Mouse (Mus musculus): ENCODE data around the gene Trim61. TPM values are rescaled to one million over a fixed set of nuclear protein-coding genes. Genes with fewer than 3 reads are reported as not detected.

The Trim61 gene
- polyA plus RNA-seq, 1 experiment from 2014 or later, result 0.15 TPM

DNA sequence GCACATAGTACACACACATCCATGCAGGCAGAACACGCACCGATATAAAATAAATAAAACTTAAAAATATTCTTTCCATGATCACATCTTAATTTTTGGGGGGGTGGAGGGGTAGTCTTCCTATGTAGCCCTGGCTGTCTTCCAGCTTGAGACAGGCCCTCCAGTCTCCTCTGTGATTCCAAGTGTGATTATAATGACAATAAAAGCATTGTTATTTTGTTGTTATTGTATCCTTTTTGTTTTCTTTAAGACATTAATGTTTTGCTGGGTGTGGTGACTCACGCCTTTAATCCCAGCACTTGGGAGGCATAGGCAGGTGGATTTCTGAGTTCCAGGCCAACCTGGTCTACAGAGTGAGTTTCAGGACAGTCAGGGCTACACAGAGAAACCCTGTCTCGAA, 29.5 kb upstream of the Trim61 start:
- no peak overlapping the region for H3K27ac ChIP-seq (ENCODE audit: low read depth, low read length)
- no peaks in the 10 kb centered on the region for H3K9me3 ChIP-seq (ENCODE audit: control insufficient read depth, low read length)
- 81% methylated on average over 4 of the region's 4 CpGs for WGBS
- DNase-seq (ENCODE audit: low spot score), result no peak
- H3K9ac ChIP-seq (ENCODE audit: low read depth, low read length), result no peak overlapping the region
- no peaks in the 10 kb centered on the region for H3K36me3 ChIP-seq (ENCODE audit: control insufficient read depth, insufficient read depth, low read length)
- ATAC-seq (replicated peaks; ENCODE audit: low FRiP score), result no peak
- no peak overlapping the region for H3K4me2 ChIP-seq
- no peak overlapping the region for H3K4me3 ChIP-seq (ENCODE audit: low read depth, low read length)
- H3K27me3 ChIP-seq (replicated peaks; ENCODE audit: control insufficient read depth, insufficient read depth, low read length), result no peaks in the 10 kb centered on the region
- H3K4me1 ChIP-seq (replicated peaks; ENCODE audit: control insufficient read depth, insufficient read depth, low read length), result no peaks in the 10 kb centered on the region

DNA sequence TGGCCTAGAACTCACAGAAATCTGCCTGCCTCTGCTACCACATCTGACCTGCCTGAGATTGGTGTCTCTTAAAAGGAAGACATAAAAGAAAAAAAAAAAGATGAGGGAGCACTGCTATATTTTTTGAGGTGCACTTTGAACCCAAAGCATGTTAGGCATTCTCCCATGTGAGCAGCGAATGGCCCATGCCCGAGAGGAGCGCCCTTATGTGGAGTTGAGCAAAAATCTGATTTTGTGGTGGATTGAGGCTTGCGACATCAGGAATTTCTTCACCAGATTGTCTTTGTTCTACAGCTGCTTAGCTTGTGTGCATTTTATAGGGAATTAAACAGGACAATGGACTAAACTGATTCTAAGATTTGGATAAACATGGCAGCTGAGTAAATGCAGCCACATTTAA, 28.9 kb upstream of the Trim61 start:
- H3K4me2 ChIP-seq, result no peak overlapping the region
- no peaks in the 10 kb centered on the region for H3K36me3 ChIP-seq (ENCODE audit: control insufficient read depth, insufficient read depth, low read length)
- no peaks in the 10 kb centered on the region for H3K9me3 ChIP-seq (ENCODE audit: control insufficient read depth, low read length)
- H3K4me3 ChIP-seq (ENCODE audit: low read depth, low read length), result no peak overlapping the region
- ATAC-seq (replicated peaks; ENCODE audit: low FRiP score) (no peak), DNase-seq (ENCODE audit: low spot score) (no peak)
- 88% methylated on average over 4 of the region's 4 CpGs for WGBS
- H3K27me3 ChIP-seq (replicated peaks; ENCODE audit: control insufficient read depth, insufficient read depth, low read length), result no peaks in the 10 kb centered on the region
- no peaks in the 10 kb centered on the region for H3K4me1 ChIP-seq (replicated peaks; ENCODE audit: control insufficient read depth, insufficient read depth, low read length)
- H3K9ac ChIP-seq (ENCODE audit: low read depth, low read length), result no peak overlapping the region
- H3K27ac ChIP-seq (ENCODE audit: low read depth, low read length), result no peak overlapping the region

DNA sequence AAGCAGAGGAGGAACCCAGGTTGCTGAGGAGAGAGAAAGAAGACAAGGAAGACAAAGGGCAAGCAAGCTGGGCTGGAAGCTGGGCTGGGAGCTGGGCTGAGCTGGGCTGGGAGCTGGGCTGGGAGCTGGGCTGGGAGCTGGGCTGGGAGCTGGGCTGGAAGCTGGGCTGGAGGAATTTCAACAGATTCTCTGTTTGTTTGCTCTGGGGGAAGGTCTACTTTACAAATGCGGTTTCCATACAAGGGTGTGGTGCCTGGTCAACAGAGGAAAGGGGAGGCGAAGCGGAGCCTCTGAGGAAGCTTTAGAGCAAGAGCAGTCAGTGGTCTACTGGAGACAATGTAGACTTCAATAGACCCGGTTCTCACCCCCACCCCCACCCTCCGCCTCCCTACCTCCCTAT, 28.2 kb upstream of the Trim61 start:
- no peaks in the 10 kb centered on the region for H3K4me1 ChIP-seq (replicated peaks; ENCODE audit: control insufficient read depth, insufficient read depth, low read length)
- DNase-seq (ENCODE audit: low spot score), result no peak
- no peaks in the 10 kb centered on the region for H3K27me3 ChIP-seq (replicated peaks; ENCODE audit: control insufficient read depth, insufficient read depth, low read length)
- H3K4me3 ChIP-seq (ENCODE audit: low read depth, low read length), result no peak overlapping the region
- H3K9ac ChIP-seq (ENCODE audit: low read depth, low read length), result no peak overlapping the region
- H3K36me3 ChIP-seq (ENCODE audit: control insufficient read depth, insufficient read depth, low read length), result no peaks in the 10 kb centered on the region
- WGBS, result 31% methylated on average over 5 of the region's 5 CpGs
- no peaks in the 10 kb centered on the region for H3K9me3 ChIP-seq (ENCODE audit: control insufficient read depth, low read length)
- H3K4me2 ChIP-seq, result peak overlapping the region; percentile 21; the same call in 1 of the 2 replicates
- H3K27ac ChIP-seq (ENCODE audit: low read depth, low read length), result peak overlapping the region; percentile 28; the same call in 1 of the 2 replicates
- peak; percentile 49; the same call in 1 of the 2 replicates for ATAC-seq (replicated peaks; ENCODE audit: low FRiP score)

DNA sequence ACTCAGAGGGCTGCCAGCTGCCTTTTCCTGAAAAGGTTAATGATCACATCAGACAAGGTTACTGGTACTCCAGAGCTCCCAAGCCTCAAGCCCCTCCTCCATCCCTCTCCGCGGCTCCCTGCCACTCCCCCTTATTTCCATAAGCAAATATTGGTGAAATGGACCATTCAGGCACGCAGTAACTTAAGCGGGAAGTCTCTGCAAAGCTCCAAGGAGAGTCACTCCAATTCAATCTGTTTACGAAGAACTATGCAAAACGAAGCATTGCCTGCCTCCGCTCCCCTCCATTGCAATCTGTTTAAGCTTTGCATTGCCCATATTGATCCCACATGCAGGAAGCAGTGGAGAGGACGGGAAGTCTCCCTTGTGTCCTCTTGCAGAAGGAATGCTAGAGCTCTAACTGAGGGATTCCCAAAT, 18.8 kb upstream of the Trim61 start, which contains the start of gene Apela:
Gene Apela (minus strand): TSS at position 220 of the 417 bp plus-strand sequence.
- 2% methylated on average over 8 of the region's 8 CpGs for WGBS
- Histone ChIP-seq H3K27me3 (replicated peaks; ENCODE audit: control insufficient read depth, insufficient read depth, low read length) (no peaks in the 10 kb centered on the region), H3K4me3 (ENCODE audit: low read depth, low read length) (no peak within 1 kb of the TSS), H3K4me1 (replicated peaks; ENCODE audit: control insufficient read depth, insufficient read depth, low read length) (no peaks in the 10 kb centered on the region), H3K9ac (ENCODE audit: low read depth, low read length) (no peak within 1 kb of the TSS), H3K36me3 (ENCODE audit: control insufficient read depth, insufficient read depth, low read length) (no peaks in the 10 kb centered on the region), H3K27ac (ENCODE audit: low read depth, low read length) (no peak within 1 kb of the TSS), H3K9me3 (ENCODE audit: control insufficient read depth, low read length) (no peaks in the 10 kb centered on the region), H3K4me2 (peak within 1 kb of the TSS; percentile 54)
- DNase-seq (ENCODE audit: low spot score), result peak; percentile 41
- ATAC-seq (replicated peaks; ENCODE audit: low FRiP score), result peak; percentile 72

DNA sequence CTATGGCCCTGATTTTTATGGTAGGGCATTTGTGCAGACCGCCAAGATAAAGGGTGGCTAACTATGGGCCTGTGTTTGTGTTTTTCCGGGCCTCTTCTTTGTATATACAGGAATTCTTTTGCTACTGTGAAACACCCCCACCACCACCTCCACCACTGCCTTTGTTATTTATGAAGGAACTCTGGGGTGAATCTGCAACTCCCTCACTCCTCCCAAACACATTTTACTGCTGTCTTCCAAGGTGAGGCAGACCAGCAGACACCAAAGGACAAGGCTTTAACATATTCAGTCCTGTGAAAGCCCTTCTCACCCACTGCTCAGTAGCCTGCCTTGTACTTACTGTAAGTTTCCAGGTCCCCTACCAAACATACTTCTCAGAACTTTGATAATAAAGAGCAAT, 15.8 kb upstream of the Trim61 start:
- Histone ChIP-seq H3K4me3 (ENCODE audit: low read depth, low read length) (no peak overlapping the region), H3K27ac (ENCODE audit: low read depth, low read length) (no peak overlapping the region), H3K9me3 (ENCODE audit: control insufficient read depth, low read length) (no peaks in the 10 kb centered on the region), H3K27me3 (replicated peaks; ENCODE audit: control insufficient read depth, insufficient read depth, low read length) (no peaks in the 10 kb centered on the region), H3K4me2 (no peak overlapping the region), H3K9ac (ENCODE audit: low read depth, low read length) (no peak overlapping the region), H3K36me3 (ENCODE audit: control insufficient read depth, insufficient read depth, low read length) (no peaks in the 10 kb centered on the region), H3K4me1 (replicated peaks; ENCODE audit: control insufficient read depth, insufficient read depth, low read length) (no peaks in the 10 kb centered on the region)
- ATAC-seq (replicated peaks; ENCODE audit: low FRiP score) (no peak), DNase-seq (ENCODE audit: low spot score) (no peak)
- WGBS, result 55% methylated on average over 2 of the region's 2 CpGs

DNA sequence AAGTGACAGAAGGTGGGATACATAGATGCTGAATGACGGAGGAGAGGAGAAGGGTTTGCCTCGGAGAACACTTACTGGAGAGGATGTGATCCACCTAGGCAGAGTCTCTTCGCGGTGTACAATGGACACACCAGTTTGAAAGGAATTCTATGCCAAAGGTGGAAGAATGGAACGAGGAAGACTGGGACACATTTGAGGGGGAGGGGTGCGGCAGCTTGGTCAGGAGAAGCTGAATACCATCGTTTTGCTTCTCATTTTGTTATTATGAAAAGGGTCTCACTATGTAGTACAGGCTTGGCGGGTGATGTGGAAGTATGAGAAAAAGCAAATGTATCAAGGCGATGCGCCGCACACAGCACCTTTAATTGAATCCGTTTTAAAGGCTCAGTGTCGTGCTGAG, 14.7 kb upstream of the Trim61 start:
- no peak overlapping the region for H3K9ac ChIP-seq (ENCODE audit: low read depth, low read length)
- 75% methylated on average over 13 of the region's 13 CpGs for WGBS
- ATAC-seq (replicated peaks; ENCODE audit: low FRiP score) (no peak), DNase-seq (ENCODE audit: low spot score) (no peak)
- no peaks in the 10 kb centered on the region for H3K27me3 ChIP-seq (replicated peaks; ENCODE audit: control insufficient read depth, insufficient read depth, low read length)
- no peaks in the 10 kb centered on the region for H3K36me3 ChIP-seq (ENCODE audit: control insufficient read depth, insufficient read depth, low read length)
- H3K4me3 ChIP-seq (ENCODE audit: low read depth, low read length), result no peak overlapping the region
- no peaks in the 10 kb centered on the region for H3K4me1 ChIP-seq (replicated peaks; ENCODE audit: control insufficient read depth, insufficient read depth, low read length)
- H3K9me3 ChIP-seq (ENCODE audit: control insufficient read depth, low read length), result no peaks in the 10 kb centered on the region
- H3K4me2 ChIP-seq, result no peak overlapping the region
- no peak overlapping the region for H3K27ac ChIP-seq (ENCODE audit: low read depth, low read length)

DNA sequence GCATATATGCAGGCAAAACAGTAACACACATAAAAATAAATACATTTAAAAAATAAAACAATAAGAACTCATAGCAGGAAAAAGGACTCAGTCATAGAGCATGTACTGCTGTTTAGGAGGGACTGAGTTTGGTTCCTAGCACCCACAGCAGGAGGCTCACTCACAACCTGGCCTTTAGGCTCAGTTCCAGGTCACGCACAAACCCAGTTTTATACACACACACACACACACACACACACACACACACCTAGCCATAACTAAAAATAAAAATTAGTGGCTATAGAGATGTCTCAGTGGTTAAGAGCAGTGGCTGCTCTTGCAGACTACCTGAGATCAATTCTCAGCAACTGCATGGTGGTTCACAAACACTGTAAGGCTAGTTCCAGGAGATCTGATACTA, 13.8 kb upstream of the Trim61 start:
- 85% methylated on average over 1 of the region's 1 CpGs for WGBS

DNA sequence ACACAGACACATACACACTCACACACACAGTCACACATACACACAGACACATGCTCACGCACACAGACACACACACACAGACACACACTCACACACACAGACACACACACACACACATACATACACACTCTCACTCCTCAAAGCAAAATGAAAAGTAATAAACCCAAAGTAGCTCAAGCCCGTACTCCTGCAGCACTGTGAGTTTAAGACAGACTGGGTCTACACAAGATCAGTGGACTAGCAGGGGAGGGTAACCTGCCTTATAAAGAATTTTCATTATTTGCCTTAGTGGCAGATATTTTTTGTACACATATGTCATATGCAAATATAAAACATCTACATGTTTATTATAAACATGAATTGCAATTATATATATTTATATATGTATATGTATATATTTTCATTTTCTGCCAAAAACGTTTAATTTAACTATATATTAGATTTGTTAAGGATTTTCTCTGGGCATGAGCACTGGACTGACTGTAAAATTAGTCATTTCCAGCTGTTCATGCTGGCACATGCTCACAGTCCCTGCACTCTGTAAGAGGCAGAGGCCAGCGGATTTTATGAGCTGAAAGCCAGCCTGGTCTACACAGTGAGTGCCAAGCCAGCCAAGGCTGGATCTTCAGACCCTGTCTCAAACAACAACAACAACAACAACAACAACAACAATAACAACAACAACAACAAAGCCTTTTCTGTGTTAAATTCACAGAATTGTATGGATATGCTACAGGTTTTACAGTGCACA, 12.6 kb upstream of the Trim61 start:
- H3K27me3 ChIP-seq (replicated peaks; ENCODE audit: control insufficient read depth, insufficient read depth, low read length), result no peaks in the 10 kb centered on the region
- H3K4me3 ChIP-seq (ENCODE audit: low read depth, low read length), result no peak overlapping the region
- WGBS, result 70% methylated on average over 4 of the region's 4 CpGs
- ATAC-seq (replicated peaks; ENCODE audit: low FRiP score), result no peak
- no peak for DNase-seq (ENCODE audit: low spot score)
- no peaks in the 10 kb centered on the region for H3K4me1 ChIP-seq (replicated peaks; ENCODE audit: control insufficient read depth, insufficient read depth, low read length)
- no peak overlapping the region for H3K27ac ChIP-seq (ENCODE audit: low read depth, low read length)
- no peak overlapping the region for H3K9ac ChIP-seq (ENCODE audit: low read depth, low read length)
- no peaks in the 10 kb centered on the region for H3K36me3 ChIP-seq (ENCODE audit: control insufficient read depth, insufficient read depth, low read length)
- H3K9me3 ChIP-seq (ENCODE audit: control insufficient read depth, low read length), result no peaks in the 10 kb centered on the region
- H3K4me2 ChIP-seq, result no peak overlapping the region

More for the DNA sequence above, 13.8 kb upstream of the Trim61 start:
- ATAC-seq (replicated peaks; ENCODE audit: low FRiP score) (no peak), DNase-seq (ENCODE audit: low spot score) (no peak)
- no peak overlapping the region for H3K27ac ChIP-seq (ENCODE audit: low read depth, low read length)
- H3K27me3 ChIP-seq (replicated peaks; ENCODE audit: control insufficient read depth, insufficient read depth, low read length), result no peaks in the 10 kb centered on the region
- no peak overlapping the region for H3K9ac ChIP-seq (ENCODE audit: low read depth, low read length)
- H3K4me1 ChIP-seq (replicated peaks; ENCODE audit: control insufficient read depth, insufficient read depth, low read length), result no peaks in the 10 kb centered on the region
- H3K36me3 ChIP-seq (ENCODE audit: control insufficient read depth, insufficient read depth, low read length), result no peaks in the 10 kb centered on the region
- no peak overlapping the region for H3K4me2 ChIP-seq
- no peak overlapping the region for H3K4me3 ChIP-seq (ENCODE audit: low read depth, low read length)
- H3K9me3 ChIP-seq (ENCODE audit: control insufficient read depth, low read length), result no peaks in the 10 kb centered on the region

DNA sequence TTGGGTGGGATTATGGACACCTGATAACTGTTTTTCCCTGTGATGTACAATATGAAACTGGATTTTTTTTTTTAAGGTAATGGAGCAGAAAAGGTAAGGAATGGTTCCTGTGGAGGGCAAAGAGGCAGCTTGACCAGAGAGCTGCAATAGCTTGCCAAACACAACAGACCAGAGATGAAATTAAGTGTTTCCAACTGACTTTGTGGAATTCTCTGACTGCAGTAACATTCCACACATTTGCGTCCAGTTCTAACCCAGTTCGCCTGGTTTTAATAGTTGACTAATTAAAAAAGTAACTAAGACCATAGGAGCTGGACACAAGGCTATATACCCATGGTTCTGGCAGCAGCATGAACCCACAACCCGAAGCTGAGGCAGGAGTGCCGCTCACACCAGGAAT, 11.5 kb upstream of the Trim61 start:
- no peaks in the 10 kb centered on the region for H3K36me3 ChIP-seq (ENCODE audit: control insufficient read depth, insufficient read depth, low read length)
- 76% methylated on average over 4 of the region's 4 CpGs for WGBS
- H3K9ac ChIP-seq (ENCODE audit: low read depth, low read length), result no peak overlapping the region
- no peaks in the 10 kb centered on the region for H3K9me3 ChIP-seq (ENCODE audit: control insufficient read depth, low read length)
- H3K4me2 ChIP-seq, result no peak overlapping the region
- H3K4me1 ChIP-seq (replicated peaks; ENCODE audit: control insufficient read depth, insufficient read depth, low read length), result no peaks in the 10 kb centered on the region
- DNase-seq (ENCODE audit: low spot score) (no peak), ATAC-seq (replicated peaks; ENCODE audit: low FRiP score) (no peak)
- no peak overlapping the region for H3K27ac ChIP-seq (ENCODE audit: low read depth, low read length)
- H3K4me3 ChIP-seq (ENCODE audit: low read depth, low read length), result no peak overlapping the region
- no peaks in the 10 kb centered on the region for H3K27me3 ChIP-seq (replicated peaks; ENCODE audit: control insufficient read depth, insufficient read depth, low read length)

Measured in liver, embryonic 11.5 days (tissue).